Mouse (Mus musculus): ENCODE data around the gene Hdac11. TPM values are rescaled to one million over a fixed set of nuclear protein-coding genes. Genes with fewer than 3 reads are reported as not detected.

The Hdac11 gene
- polyA plus RNA-seq, 1 experiment, result 39.3 TPM

DNA sequence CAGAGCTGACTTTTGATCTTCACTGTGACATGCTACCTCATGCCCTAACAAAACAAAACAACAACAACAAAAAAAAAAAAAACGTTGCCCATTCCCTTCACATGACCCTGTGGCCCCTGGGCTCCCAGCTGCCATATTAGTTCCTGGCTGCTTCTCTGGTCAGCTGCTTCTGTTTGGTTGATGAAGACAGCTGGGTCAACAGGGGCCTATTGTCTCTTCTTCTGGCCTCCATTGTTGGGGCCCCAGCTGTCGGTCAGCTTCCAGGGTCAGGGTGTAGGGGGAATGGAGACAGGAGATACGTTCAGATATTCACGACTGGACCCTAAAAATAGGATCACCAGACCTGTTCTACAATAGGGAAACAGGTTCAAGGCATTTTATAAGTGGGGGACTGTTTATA is 403 bp upstream of the Hdac11 start:
- no peak overlapping the region for H3ac ChIP-seq (ENCODE audit: control insufficient read depth, insufficient read length)
- TF ChIP-seq POLR2A (IDR thresholded peaks at IDR 0.05; ENCODE audit: insufficient read length, low read depth) (no peak), TCF3 (IDR thresholded peaks at IDR 0.05; ENCODE audit: insufficient read length, low read depth) (peak; percentile 77), MYOG (IDR thresholded peaks at IDR 0.05; ENCODE audit: control insufficient read depth in 1 of 3, insufficient read depth in 1 of 3, insufficient read length in 2 of 3, low read depth in 2 of 3) (peak; percentile 64 to 95 (median 88)), MYOD1 (IDR thresholded peaks at IDR 0.05; ENCODE audit: control insufficient read depth in 1 of 3, insufficient read length in 2 of 3, low read depth in 2 of 3) (peak; percentile 76 to 94 (median 93)), TCF12 (IDR thresholded peaks at IDR 0.05; ENCODE audit: insufficient read depth, poor library complexity, severe bottlenecking) (peak; percentile 96)
- no peaks in the 10 kb centered on the region for H3K36me3 ChIP-seq (ENCODE audit: control insufficient read depth, insufficient read depth)
- no peaks in the 10 kb centered on the region for H3K27me3 ChIP-seq (ENCODE audit: control insufficient read depth, insufficient read depth, insufficient read length)
- H3K4me3 ChIP-seq, result peak overlapping the region; percentile 25
- H3K4me2 ChIP-seq (ENCODE audit: low read depth), result peak overlapping the region; percentile 68
- H3K79me2 ChIP-seq (ENCODE audit: control insufficient read depth, insufficient read depth), result no peaks in the 10 kb centered on the region

DNA sequence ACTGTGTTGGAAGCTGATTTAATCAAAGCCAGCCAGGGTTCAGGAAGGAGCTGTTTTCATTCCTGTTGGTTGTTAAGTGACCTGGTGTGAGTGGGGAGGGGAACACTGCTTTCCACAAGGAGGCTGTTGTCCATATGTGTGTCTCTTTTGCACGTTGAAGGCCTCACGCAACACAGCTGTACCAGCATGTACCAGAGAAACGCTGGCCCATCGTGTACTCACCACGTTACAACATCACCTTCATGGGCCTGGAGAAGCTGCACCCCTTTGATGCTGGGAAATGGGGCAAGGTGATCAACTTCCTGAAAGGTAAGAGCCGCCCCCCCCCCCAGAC is 739 bp downstream of the Hdac11 start:
- H3K4me2 ChIP-seq (ENCODE audit: low read depth), result peak overlapping the region; percentile 68
- peak overlapping the region; percentile 24 for H3ac ChIP-seq (ENCODE audit: control insufficient read depth, insufficient read length)
- no peaks in the 10 kb centered on the region for H3K79me2 ChIP-seq (ENCODE audit: control insufficient read depth, insufficient read depth)
- no peaks in the 10 kb centered on the region for H3K27me3 ChIP-seq (ENCODE audit: control insufficient read depth, insufficient read depth, insufficient read length)
- no peak for TF ChIP-seq SRF (IDR thresholded peaks at IDR 0.05; ENCODE audit: control insufficient read depth, insufficient read length, low read depth)
- peak overlapping the region; percentile 25 for H3K4me3 ChIP-seq
- no peaks in the 10 kb centered on the region for H3K36me3 ChIP-seq (ENCODE audit: control insufficient read depth, insufficient read depth)

DNA sequence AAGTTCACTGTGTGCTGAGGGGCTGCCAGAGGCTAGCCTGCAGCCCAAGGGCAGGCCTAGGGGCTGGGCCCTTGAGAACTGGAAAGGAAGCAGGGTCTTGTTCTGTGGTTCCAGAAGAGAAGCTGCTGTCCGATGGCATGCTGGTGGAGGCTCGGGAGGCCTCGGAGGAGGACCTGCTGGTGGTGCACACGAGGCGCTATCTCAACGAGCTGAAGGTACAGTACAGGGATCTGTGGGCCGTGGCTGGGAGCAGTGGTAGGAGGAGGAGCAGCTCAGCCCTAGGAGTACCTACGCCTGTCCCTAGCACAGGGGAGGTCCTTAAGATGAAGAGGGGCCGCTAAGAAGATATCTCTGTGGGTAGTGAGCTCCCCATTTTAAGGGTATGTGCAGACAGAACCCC is 2.6 kb downstream of the Hdac11 start:
- Histone ChIP-seq H3K79me2 (ENCODE audit: control insufficient read depth, insufficient read depth) (no peaks in the 10 kb centered on the region), H3K4me2 (ENCODE audit: low read depth) (peak overlapping the region; percentile 68)

DNA sequence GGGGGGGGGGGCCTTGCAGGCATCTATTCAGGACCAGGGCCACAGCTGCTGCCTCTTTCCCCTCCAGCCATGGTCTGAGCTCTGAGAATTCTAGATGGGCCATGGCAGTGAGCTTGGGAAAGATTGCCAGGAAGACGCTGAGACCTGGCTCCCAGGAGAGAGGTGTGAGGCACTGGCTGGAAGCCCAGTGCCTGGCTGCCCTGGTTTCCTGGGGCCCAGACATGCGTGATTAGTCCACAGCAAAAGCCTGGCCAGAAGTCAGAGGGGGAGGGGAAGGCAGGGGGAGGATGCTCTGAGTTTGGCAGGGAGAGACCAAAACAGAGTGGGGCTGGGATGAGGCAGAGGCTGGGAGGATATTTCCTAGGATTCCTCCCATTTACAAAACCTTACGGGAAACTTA is 3.9 kb downstream of the Hdac11 start:
- Histone ChIP-seq H3K4me3 (peak overlapping the region; percentile 25), H3K79me2 (ENCODE audit: control insufficient read depth, insufficient read depth) (no peaks in the 10 kb centered on the region), H3ac (ENCODE audit: control insufficient read depth, insufficient read length) (no peak overlapping the region), H3K27me3 (ENCODE audit: control insufficient read depth, insufficient read depth, insufficient read length) (no peaks in the 10 kb centered on the region), H3K4me2 (ENCODE audit: low read depth) (no peak overlapping the region), H3K36me3 (ENCODE audit: control insufficient read depth, insufficient read depth) (no peaks in the 10 kb centered on the region)
- TF ChIP-seq USF1 (IDR thresholded peaks at IDR 0.05; ENCODE audit: low read depth), result no peak
- no peak for TF ChIP-seq TCF3 (IDR thresholded peaks at IDR 0.05; ENCODE audit: insufficient read length, low read depth)
- no peak for TF ChIP-seq POLR2A (IDR thresholded peaks at IDR 0.05; ENCODE audit: insufficient read length, low read depth)
- TF ChIP-seq MYOD1 (IDR thresholded peaks at IDR 0.05; ENCODE audit: control insufficient read depth in 1 of 3, insufficient read length in 2 of 3, low read depth in 2 of 3), result no peak
- TF ChIP-seq E2F4 (IDR thresholded peaks at IDR 0.05; ENCODE audit: insufficient read depth), result no peak
- TF ChIP-seq MAX (IDR thresholded peaks at IDR 0.05; ENCODE audit: low read depth), result no peak
- no peak for TF ChIP-seq TCF12 (IDR thresholded peaks at IDR 0.05; ENCODE audit: insufficient read depth, poor library complexity, severe bottlenecking)

More for the DNA sequence above, 2.6 kb downstream of the Hdac11 start:
- H3K36me3 ChIP-seq (ENCODE audit: control insufficient read depth, insufficient read depth), result no peaks in the 10 kb centered on the region
- H3ac ChIP-seq (ENCODE audit: control insufficient read depth, insufficient read length), result no peak overlapping the region
- H3K4me3 ChIP-seq, result peak overlapping the region; percentile 25
- TF ChIP-seq USF1 (IDR thresholded peaks at IDR 0.05; ENCODE audit: low read depth) (no peak), MAX (IDR thresholded peaks at IDR 0.05; ENCODE audit: low read depth) (no peak), MYOG (IDR thresholded peaks at IDR 0.05; ENCODE audit: control insufficient read depth in 1 of 3, insufficient read depth in 1 of 3, insufficient read length in 2 of 3, low read depth in 2 of 3) (no peak), TCF12 (IDR thresholded peaks at IDR 0.05; ENCODE audit: insufficient read depth, poor library complexity, severe bottlenecking) (no peak), REST (IDR thresholded peaks at IDR 0.05; ENCODE audit: insufficient read depth, insufficient read length) (no peak), CEBPB (IDR thresholded peaks at IDR 0.05; ENCODE audit: insufficient read depth, poor library complexity, severe bottlenecking) (no peak), E2F4 (IDR thresholded peaks at IDR 0.05; ENCODE audit: insufficient read depth) (no peak), MYOD1 (IDR thresholded peaks at IDR 0.05; ENCODE audit: control insufficient read depth in 1 of 3, insufficient read length in 2 of 3, low read depth in 2 of 3) (no peak), POLR2AphosphoS2 (IDR thresholded peaks at IDR 0.05; ENCODE audit: insufficient read length, low read depth) (no peak), SRF (IDR thresholded peaks at IDR 0.05; ENCODE audit: control insufficient read depth, insufficient read length, low read depth) (no peak)
- H3K27me3 ChIP-seq (ENCODE audit: control insufficient read depth, insufficient read depth, insufficient read length), result no peaks in the 10 kb centered on the region

DNA sequence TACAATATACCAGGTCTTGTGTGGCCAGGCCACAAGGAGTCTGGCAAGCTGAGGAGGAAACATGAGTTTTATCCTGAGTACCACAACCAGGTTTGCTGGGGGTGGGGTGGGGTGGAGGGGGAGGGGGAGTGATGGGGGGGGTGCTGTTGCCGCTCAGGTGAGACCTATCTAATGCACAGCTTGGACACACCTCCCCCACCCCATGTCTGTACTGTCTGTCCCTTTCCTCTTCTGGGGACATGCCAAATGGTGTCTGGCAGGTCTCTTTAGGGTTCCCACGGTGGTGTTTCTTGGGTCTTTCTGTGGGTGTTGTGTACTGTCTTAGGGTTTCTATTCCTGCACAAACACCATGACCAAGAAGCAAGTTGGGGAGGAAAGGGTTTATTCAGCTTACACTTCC is 4.5 kb downstream of the Hdac11 start:
- H3K36me3 ChIP-seq (ENCODE audit: control insufficient read depth, insufficient read depth), result no peaks in the 10 kb centered on the region
- no peak for TF ChIP-seq MAX (IDR thresholded peaks at IDR 0.05; ENCODE audit: low read depth)
- no peak for TF ChIP-seq REST (IDR thresholded peaks at IDR 0.05; ENCODE audit: insufficient read depth, insufficient read length)
- no peak for TF ChIP-seq TCF3 (IDR thresholded peaks at IDR 0.05; ENCODE audit: insufficient read length, low read depth)
- no peak for TF ChIP-seq SRF (IDR thresholded peaks at IDR 0.05; ENCODE audit: control insufficient read depth, insufficient read length, low read depth)
- TF ChIP-seq USF1 (IDR thresholded peaks at IDR 0.05; ENCODE audit: low read depth), result no peak
- no peak for TF ChIP-seq MYOD1 (IDR thresholded peaks at IDR 0.05; ENCODE audit: control insufficient read depth in 1 of 3, insufficient read length in 2 of 3, low read depth in 2 of 3)

More for the DNA sequence above, 4.5 kb downstream of the Hdac11 start:
- Histone ChIP-seq H3K79me2 (ENCODE audit: control insufficient read depth, insufficient read depth) (no peaks in the 10 kb centered on the region), H3K27me3 (ENCODE audit: control insufficient read depth, insufficient read depth, insufficient read length) (no peaks in the 10 kb centered on the region), H3K4me2 (ENCODE audit: low read depth) (no peak overlapping the region), H3ac (ENCODE audit: control insufficient read depth, insufficient read length) (no peak overlapping the region), H3K4me3 (no peak overlapping the region)
